Mouse (Mus musculus): ENCODE results near the gene Herpud1. TPM values are rescaled to one million over a fixed set of nuclear protein-coding genes. Genes with fewer than 3 reads are reported as not detected.

The Herpud1 gene
- total and polyA plus RNA-seq, 3 experiments: 99.0 to 188 (median 141) TPM

- no peak for DNase-seq
These were observed 22.3 kb downstream of the Herpud1 start for GRCm38 (mm10) chr8:94408443-94409080.

- DNase-seq: no peak
These were observed 23.3 kb downstream of the Herpud1 start for GRCm38 (mm10) chr8:94409523-94409922.

- DNase-seq: no peak
These were observed 26.3 kb downstream of the Herpud1 start for GRCm38 (mm10) chr8:94412518-94412917.

DNA sequence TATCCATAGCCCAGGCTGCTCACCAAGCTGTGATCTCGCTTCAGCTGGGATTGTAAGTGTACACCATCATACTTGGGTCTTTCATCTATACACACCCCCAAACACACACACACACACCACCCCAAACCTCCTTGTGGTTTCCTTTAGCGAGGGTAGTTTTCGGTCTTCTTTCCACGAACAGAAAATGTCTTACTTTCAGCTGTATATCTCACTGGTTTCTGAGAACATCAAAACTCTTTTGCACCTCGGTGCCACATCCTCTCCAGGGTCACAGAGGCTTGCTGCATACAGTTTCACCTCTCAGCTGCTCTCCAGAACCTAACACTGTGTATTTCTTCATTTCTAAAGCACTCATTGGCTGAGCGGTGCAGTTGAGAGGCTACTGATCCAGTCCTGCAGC is 27.3 kb downstream of the Herpud1 start:
- no peak for DNase-seq

DNA sequence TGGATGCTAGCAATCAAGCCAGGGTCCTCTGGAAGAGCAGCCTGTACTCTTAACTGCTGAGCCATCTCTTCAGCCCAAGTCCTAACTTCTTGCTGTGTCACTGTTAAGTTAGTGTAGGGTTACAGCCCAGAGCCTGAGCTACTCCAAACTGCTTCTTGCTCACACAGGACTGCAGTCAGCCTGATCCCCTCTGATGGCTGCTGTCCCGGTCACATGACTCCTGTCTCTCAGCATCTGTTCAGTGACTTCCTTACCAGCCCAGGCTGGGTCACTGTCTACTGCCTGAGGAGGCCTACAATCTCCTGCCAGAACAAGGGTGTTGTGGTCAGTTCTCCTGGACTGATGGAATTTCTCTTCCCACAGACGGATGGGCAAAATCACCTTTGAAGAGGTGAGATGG is 29.0 kb downstream of the Herpud1 start:
- no peak for DNase-seq

- no peak for DNase-seq
These were observed 31.8 kb downstream of the Herpud1 start for GRCm38 (mm10) chr8:94418017-94418416.

DNA sequence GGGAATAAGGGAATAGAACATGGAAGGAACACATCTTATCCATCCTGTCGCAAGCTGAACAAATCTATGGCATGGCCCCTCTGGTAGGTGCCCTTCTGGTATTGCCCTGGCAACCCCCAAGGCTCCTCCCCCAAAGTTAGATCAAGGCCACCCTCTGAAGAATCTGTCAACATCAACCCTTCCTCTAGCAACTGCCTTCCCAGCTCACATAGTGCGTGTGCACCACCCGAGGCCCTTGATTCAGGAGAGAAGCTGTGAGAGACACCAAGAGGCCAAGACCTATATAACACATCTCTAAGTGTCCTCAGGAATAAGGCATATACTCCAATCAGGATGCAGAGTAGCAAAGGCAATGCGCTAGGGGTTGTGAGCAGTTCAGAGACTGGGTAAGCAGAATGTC is 36.0 kb downstream of the Herpud1 start:
- DNase-seq: no peak

DNA sequence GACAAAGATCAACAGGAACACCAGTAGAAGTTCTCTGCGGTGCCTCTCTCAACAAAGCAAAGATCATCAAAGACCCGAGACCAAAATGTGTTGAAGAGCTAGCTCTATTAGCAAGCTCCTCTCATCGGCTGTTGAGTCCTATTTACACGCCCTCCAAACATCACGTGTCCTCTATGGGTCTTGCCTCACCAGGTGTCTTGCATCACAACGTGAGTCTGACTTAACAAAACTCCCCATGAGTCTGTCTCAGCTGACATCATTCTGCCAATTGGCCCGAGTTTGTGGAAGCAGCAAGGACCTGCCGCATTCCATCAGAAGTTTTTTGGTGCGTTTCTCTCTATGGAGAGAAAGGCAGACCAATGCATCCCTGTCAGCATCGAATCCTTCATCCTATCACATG is 41.7 kb downstream of the Herpud1 start:
- peak; percentile 21 for DNase-seq

GRCm38 (mm10) chr8:94428420-94428819 is 42.2 kb downstream of the Herpud1 start:
- DNase-seq: no peak

GRCm38 (mm10) chr8:94429376-94429775 is 43.1 kb downstream of the Herpud1 start:
- no peak for DNase-seq

- no peak for DNase-seq
These were observed 46.0 kb downstream of the Herpud1 start for GRCm38 (mm10) chr8:94432212-94432611.

DNA sequence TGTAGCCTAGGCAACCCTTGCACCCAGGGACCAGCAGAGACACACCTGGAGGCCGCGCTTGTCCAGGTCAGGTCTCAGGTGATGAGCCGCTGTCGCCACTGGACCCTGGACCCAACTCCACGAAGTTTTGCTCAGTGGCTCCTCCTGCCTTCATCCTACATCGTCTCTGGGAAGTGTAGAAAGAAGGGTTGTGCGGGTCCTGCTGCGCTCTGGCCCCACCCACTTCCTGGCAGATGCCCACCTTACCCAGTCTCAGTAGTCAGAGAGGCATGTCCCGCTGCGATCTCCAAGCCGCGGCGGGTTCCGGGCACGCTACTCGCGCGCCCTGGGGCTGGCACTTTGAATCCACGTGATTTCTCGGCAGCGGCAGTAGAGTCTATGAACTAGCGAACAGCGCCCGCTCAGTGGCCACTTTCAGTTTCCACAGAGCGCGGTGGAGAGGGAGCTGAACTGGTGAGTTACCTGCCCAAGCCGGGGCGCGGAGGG is 47.8 kb downstream of the Herpud1 start, which contains the start of gene Nlrc5:
TSS of gene Nlrc5 (plus strand) at position 376 of the 486 bp plus-strand sequence.
- peak; percentile 87 for DNase-seq

- DNase-seq: no peak
These were observed 48.7 kb downstream of the Herpud1 start for GRCm38 (mm10) chr8:94434958-94435357.

GRCm38 (mm10) chr8:94435397-94436111 is 49.3 kb downstream of the Herpud1 start:
- DNase-seq: no peak

GRCm38 (mm10) chr8:94436112-94436572 is 49.9 kb downstream of the Herpud1 start:
- no peak for DNase-seq

- no peak for DNase-seq
These were observed 50.7 kb downstream of the Herpud1 start for GRCm38 (mm10) chr8:94436900-94437299.

GRCm38 (mm10) chr8:94438659-94439058 is 52.4 kb downstream of the Herpud1 start:
- DNase-seq: no peak

- no peak for DNase-seq
These were observed 53.5 kb downstream of the Herpud1 start for GRCm38 (mm10) chr8:94439691-94440090.

DNA sequence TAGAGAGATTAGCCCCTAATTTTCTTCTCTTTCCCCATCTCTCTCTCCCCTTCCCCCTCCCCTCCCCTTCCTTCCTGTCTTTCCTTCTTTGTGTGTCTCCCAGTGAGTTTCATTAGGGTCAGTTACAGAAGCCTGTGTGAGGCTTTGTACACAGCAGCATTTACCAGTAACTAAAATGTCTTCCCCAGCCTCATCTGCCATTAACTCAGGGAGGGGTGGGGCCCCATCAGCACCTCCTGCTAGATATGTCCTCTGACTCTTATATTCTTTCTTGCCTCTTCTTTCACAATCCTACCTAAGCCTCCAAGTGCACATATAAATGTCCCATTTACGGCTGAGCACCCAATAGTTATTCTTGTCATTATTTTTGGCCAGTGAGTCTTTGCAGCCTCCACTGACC is 54.2 kb downstream of the Herpud1 start:
- DNase-seq: no peak

GRCm38 (mm10) chr8:94441686-94442085 is 55.4 kb downstream of the Herpud1 start:
- DNase-seq: no peak

GRCm38 (mm10) chr8:94443153-94443552 is 56.9 kb downstream of the Herpud1 start:
- no peak for DNase-seq

- DNase-seq: no peak
These were observed 58.2 kb downstream of the Herpud1 start for GRCm38 (mm10) chr8:94444480-94444879.
